8 mouse cellular contexts compared by ENCODE assay signal in the genomic region with DNA sequence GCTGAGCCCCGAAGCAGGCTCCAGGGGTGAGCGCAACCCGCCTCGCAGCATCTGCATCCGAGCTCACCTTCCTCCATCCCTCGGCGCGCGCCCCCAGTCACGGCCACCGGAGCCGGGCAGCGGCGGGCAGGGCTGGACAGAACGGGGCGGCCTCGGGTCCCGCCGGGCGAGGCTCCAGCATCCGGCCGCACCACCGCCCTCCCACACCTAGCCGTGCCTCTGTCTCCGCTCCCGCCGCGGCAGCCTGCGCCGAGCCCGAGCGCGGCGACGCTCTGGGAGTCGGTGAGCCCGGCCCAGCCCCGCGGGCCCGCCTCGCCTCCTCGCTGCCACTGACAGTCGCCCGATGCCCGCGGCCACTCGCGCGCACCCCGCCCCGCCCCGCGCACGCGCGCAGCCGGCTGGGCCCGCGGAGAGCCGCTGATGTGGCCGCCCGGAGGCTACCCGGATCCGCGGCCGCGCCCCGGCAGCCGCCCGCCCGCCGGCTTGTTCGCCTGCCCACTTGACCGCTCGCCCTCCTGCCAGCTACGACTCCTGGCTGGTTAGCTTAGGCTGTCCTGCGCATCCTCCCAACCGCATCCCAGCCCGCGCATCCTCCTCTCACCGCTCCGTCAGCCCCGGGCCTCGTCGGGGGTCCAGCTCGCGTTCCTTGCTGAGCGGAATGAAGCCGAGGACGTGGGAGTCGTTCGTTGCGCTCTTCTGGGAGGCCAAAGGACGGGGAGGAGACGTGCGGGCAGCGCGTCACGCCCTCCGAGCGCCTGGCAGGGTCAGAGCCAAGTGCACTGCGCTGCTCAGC. TPM values are rescaled to one million over a fixed set of nuclear protein-coding genes. Genes with fewer than 3 reads are reported as not detected.
DNase-seq lines count a peak whose midpoint lies in the region; ATAC-seq and TF ChIP-seq lines count a peak whose summit lies in the region.

Slc41a2 (minus strand) TSS at position 724 of the 793 bp plus-strand sequence.

- H3K9ac ChIP-seq in CH12.LX (ENCODE audit: insufficient read depth, low read depth) = peak within 1 kb of the TSS; percentile 8; the same call in 1 of the 2 replicates
- peak within 1 kb of the TSS; percentile 68 for H3K9ac ChIP-seq in forebrain, embryonic 12.5 days
- peak within 1 kb of the TSS; percentile 54 for H3K9ac ChIP-seq in heart, embryonic 15.5 days
- H3K9ac ChIP-seq in liver, embryonic 15.5 days = no peak within 1 kb of the TSS
- peak within 1 kb of the TSS; percentile 42; the same call in 1 of the 2 replicates for H3K9ac ChIP-seq in stomach, embryonic 15.5 days

- dilution Hi-C loops in CH12.LX (cut with MboI; ENCODE audit: extremely low pct_ligation_motif_present, extremely low pct_unique_long_range_greater_than_20kb, low sequenced_read_pairs) = no loop called here

- no peak for TF ChIP-seq RAD21 in CH12.LX (IDR thresholded peaks at IDR 0.05; ENCODE audit: low read depth, low read length)

- no peak for TF ChIP-seq EP300 in CH12.LX (IDR thresholded peaks at IDR 0.05; ENCODE audit: low read length)

- in situ Hi-C loops in CH12.LX (cut with MboI; ENCODE audit: low pct_ligation_motif_present, low pct_unique_long_range_greater_than_20kb, low sequenced_read_pairs) = no loop called here

- H3K27me3 ChIP-seq in CH12.LX (replicated peaks) = peaks cover 42% of the 10 kb centered on the region
- H3K27me3 ChIP-seq in forebrain, embryonic 12.5 days = peaks cover 61% of the 10 kb centered on the region
- H3K27me3 ChIP-seq in heart, embryonic 15.5 days = peaks cover 66% of the 10 kb centered on the region
- peaks cover 72% of the 10 kb centered on the region for H3K27me3 ChIP-seq in liver, embryonic 15.5 days
- H3K27me3 ChIP-seq in stomach, embryonic 15.5 days (replicated peaks) = peaks cover 36% of the 10 kb centered on the region

- TF ChIP-seq POLR2A in CH12.LX (IDR thresholded peaks at IDR 0.05; ENCODE audit: low read depth, low read length) = no peak

- no peak within 1 kb of the TSS for H3K27ac ChIP-seq in CH12.LX (ENCODE audit: insufficient read depth, low read depth)
- peak within 1 kb of the TSS; percentile 54 for H3K27ac ChIP-seq in forebrain, embryonic 12.5 days
- H3K27ac ChIP-seq in heart, embryonic 15.5 days = no peak within 1 kb of the TSS
- H3K27ac ChIP-seq in liver, embryonic 15.5 days (replicated peaks) = no peak within 1 kb of the TSS
- H3K27ac ChIP-seq in stomach, embryonic 15.5 days = no peak within 1 kb of the TSS

- no peak for TF ChIP-seq CTCF in CH12.LX (conservative IDR thresholded peaks at IDR 0.05 in 1 of 2, IDR thresholded peaks at IDR 0.05 in 1 of 2; ENCODE audit: low read depth in 2 of 2, low read length in 2 of 2)

- no peaks in the 10 kb centered on the region for H3K36me3 ChIP-seq in CH12.LX (replicated peaks in 1 of 2; ENCODE audit: control insufficient read depth in 1 of 2, insufficient read depth in 1 of 2, low read length in 1 of 2)
- no peaks in the 10 kb centered on the region for H3K36me3 ChIP-seq in forebrain, embryonic 12.5 days (replicated peaks)
- H3K36me3 ChIP-seq in heart, embryonic 15.5 days = no peaks in the 10 kb centered on the region
- no peaks in the 10 kb centered on the region for H3K36me3 ChIP-seq in liver, embryonic 15.5 days (replicated peaks)
- H3K36me3 ChIP-seq in stomach, embryonic 15.5 days = no peaks in the 10 kb centered on the region

- H3K9me3 ChIP-seq in CH12.LX (replicated peaks; ENCODE audit: low read length) = no peaks in the 10 kb centered on the region
- no peaks in the 10 kb centered on the region for H3K9me3 ChIP-seq in forebrain, embryonic 12.5 days
- H3K9me3 ChIP-seq in heart, embryonic 15.5 days (replicated peaks) = no peaks in the 10 kb centered on the region
- H3K9me3 ChIP-seq in liver, embryonic 15.5 days (replicated peaks) = no peaks in the 10 kb centered on the region
- no peaks in the 10 kb centered on the region for H3K9me3 ChIP-seq in stomach, embryonic 15.5 days

- H3K4me3 ChIP-seq in CH12.LX (replicated peaks in 1 of 3; ENCODE audit: low read depth in 2 of 3, low read length in 2 of 3, poor library complexity in 1 of 3) = peak within 1 kb of the TSS in 2 of 3 experiments; percentile 48 to 72
- H3K4me3 ChIP-seq in forebrain, embryonic 12.5 days (replicated peaks) = peak within 1 kb of the TSS; percentile 65
- peak within 1 kb of the TSS; percentile 59 for H3K4me3 ChIP-seq in heart, embryonic 15.5 days
- peak within 1 kb of the TSS; percentile 49 for H3K4me3 ChIP-seq in liver, embryonic 15.5 days (replicated peaks)
- peak within 1 kb of the TSS; percentile 60 for H3K4me3 ChIP-seq in stomach, embryonic 15.5 days (replicated peaks)

- DNase-seq in CH12.LX (ENCODE audit: extremely low read depth) = no peak
- DNase-seq in brain, embryonic 18.5 days (ENCODE audit: low read depth, low spot score) = peak; percentile 22
- peak; percentile 64 for DNase-seq in kidney, postnatal 10 days
- DNase-seq in neural tube, embryonic 10.5 days (ENCODE audit: extremely low spot score, low spot score) = peak; percentile 72

- peak; percentile 92 for ATAC-seq in forebrain, embryonic 12.5 days (ENCODE audit: low FRiP score)
- peak; percentile 58 for ATAC-seq in heart, embryonic 15.5 days (replicated peaks; ENCODE audit: insufficient number of reproducible peaks, insufficient read depth, low FRiP score, low read depth)
- peak; percentile 15; the same call in 1 of the 2 replicates for ATAC-seq in liver, embryonic 15.5 days (ENCODE audit: insufficient read depth)
- ATAC-seq in stomach, embryonic 15.5 days (ENCODE audit: insufficient read depth, low FRiP score, low read depth) = peak; percentile 70

- H3K4me2 ChIP-seq in CH12.LX (ENCODE audit: insufficient read depth, low read depth, poor library complexity, severe bottlenecking) = peak within 1 kb of the TSS; percentile 58
- H3K4me2 ChIP-seq in forebrain, embryonic 12.5 days = peak within 1 kb of the TSS; percentile 91
- peak within 1 kb of the TSS; percentile 96 for H3K4me2 ChIP-seq in heart, embryonic 15.5 days
- peak within 1 kb of the TSS; percentile 71 for H3K4me2 ChIP-seq in liver, embryonic 15.5 days
- peak within 1 kb of the TSS; percentile 98 for H3K4me2 ChIP-seq in stomach, embryonic 15.5 days

- no peaks in the 10 kb centered on the region for H3K79me2 ChIP-seq in CH12.LX (replicated peaks; ENCODE audit: control insufficient read depth, extremely low read depth, insufficient read depth, poor library complexity, severe bottlenecking)

- under 1% methylated on average over 76 of the region's 102 CpGs for WGBS in forebrain, embryonic 12.5 days
- WGBS in heart, embryonic 15.5 days = under 1% methylated on average over 102 of the region's 102 CpGs
- WGBS in liver, embryonic 15.5 days (ENCODE audit: insufficient replicate concordance) = 1% methylated on average over 101 of the region's 102 CpGs
- under 1% methylated on average over 95 of the region's 102 CpGs for WGBS in stomach, embryonic 15.5 days

- peaks cover 5 to 18% of the 10 kb centered on the region in 2 experiments; a peak in 3 of 4 replicates for H3K4me1 ChIP-seq in CH12.LX (ENCODE audit: control insufficient read depth in 1 of 2, insufficient read depth in 2 of 2)
- peaks cover 7% of the 10 kb centered on the region; the same call in 1 of the 2 replicates for H3K4me1 ChIP-seq in forebrain, embryonic 12.5 days
- peaks cover 10% of the 10 kb centered on the region for H3K4me1 ChIP-seq in heart, embryonic 15.5 days (replicated peaks)
- peaks cover 11% of the 10 kb centered on the region for H3K4me1 ChIP-seq in liver, embryonic 15.5 days (replicated peaks)
- peaks cover 13% of the 10 kb centered on the region for H3K4me1 ChIP-seq in stomach, embryonic 15.5 days

TF ChIP-seq in CH12.LX, 34 proteins besides CTCF, POLR2A, EP300 and RAD21:
- TF ChIP-seq BHLHE40 (IDR thresholded peaks at IDR 0.05; ENCODE audit: low read depth, low read length) (no peak), USF2 (conservative IDR thresholded peaks at IDR 0.05; ENCODE audit: low read depth, low read length) (no peak), TCF12 (IDR thresholded peaks at IDR 0.05; ENCODE audit: low read depth, low read length) (0 out of 2 replicates have a peak, but pooled peaks have one; percentile 15), NRF1 (IDR thresholded peaks at IDR 0.05; ENCODE audit: low read depth, low read length) (peak; percentile 82)
TF ChIP-seq in CH12.LX: peak in this region for 2.

RNA-seq across cellular contexts. Expression of gene Slc41a2, which starts in this region (rescaled TPM):
- 0.08 and 0.17 TPM in 2 replicates for total RNA-seq in CH12.LX (2012; rRNA removed)
- not detected in 2 replicates for total RNA-seq in CH12.LX (2014; rRNA removed)
- not detected in 2 replicates for polyA plus RNA-seq in CH12.LX (2012; ENCODE audit: insufficient read length, low read depth)
- polyA plus RNA-seq in forebrain, embryonic 12.5 days (2016; fragmentation: Nextera tagmentation; extraction: Ambion mirVana) = 1.2 and 1.3 TPM in 2 replicates
- polyA plus RNA-seq in heart, embryonic 15.5 days (2015; fragmentation: Nextera tagmentation; extraction: Ambion mirVana) = 0.57 and 0.63 TPM in 2 replicates
- polyA plus RNA-seq in liver, embryonic 15.5 days (2015; fragmentation: Nextera tagmentation; extraction: Ambion mirVana) = 0.03 and 0.23 TPM in 2 replicates
- 0.86 and 1.4 TPM in 2 replicates for polyA plus RNA-seq in stomach, embryonic 15.5 days (2015; fragmentation: Nextera tagmentation; extraction: Ambion mirVana)

Comparison
In these comparisons a context has a peak if more than half of its experiments do, and no peak if none do; other contexts are left out.
1. Peak in ATAC-seq, H3K4me3 ChIP-seq, H3K9ac ChIP-seq and H3K4me2 ChIP-seq in heart, embryonic 15.5 days; RNA of the gene not detected or under 1 TPM.
2. Peak in ATAC-seq, H3K4me3 ChIP-seq and H3K4me2 ChIP-seq in liver, embryonic 15.5 days; RNA of the gene not detected or under 1 TPM.
3. ATAC-seq: peak in every context shown above with its lines; median percentile 92 in forebrain, embryonic 12.5 days; 70 in stomach, embryonic 15.5 days; 58 in heart, embryonic 15.5 days; 15 in liver, embryonic 15.5 days.